Mouse (Mus musculus) ES-Bruce4 (cell line): Measurements from ENCODE around the gene Cd6.

Experiments
- CTCF ChIP-seq: IDR thresholded peaks from one replicate; pipeline ENCODE4 v1.8.1; 2011; ENCODE audit warnings: low read depth, low read length
- EP300 ChIP-seq: IDR thresholded peaks from 2 replicates; pipeline ENCODE4 v1.6.1; 2011; ENCODE audit warnings: low read depth, low read length; ENCODE audit not compliant: insufficient read depth
- POLR2A ChIP-seq: IDR thresholded peaks from one replicate; pipeline ENCODE4 v1.8.1; 2011; ENCODE audit warnings: low read length; ENCODE audit not compliant: insufficient read depth

DNA sequence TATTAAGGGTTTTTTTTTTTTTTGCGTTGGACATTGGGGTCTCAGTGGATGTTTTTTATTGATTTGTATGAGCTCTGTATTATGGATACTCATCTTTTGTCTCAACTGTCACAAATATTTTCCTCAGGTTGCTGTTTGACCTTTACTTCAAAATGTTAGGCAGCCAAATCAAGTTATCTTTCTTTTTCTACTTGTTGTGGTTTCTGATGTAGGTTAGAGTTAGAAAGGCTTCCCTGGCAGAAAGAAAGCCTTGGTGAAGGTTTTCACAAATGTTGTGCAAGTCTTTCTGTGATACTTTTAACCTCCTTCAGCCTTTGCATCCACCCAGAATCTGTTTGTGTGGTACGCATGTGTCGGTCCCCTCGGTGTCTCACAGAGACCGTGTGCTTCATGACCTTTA lies 77.2 kb downstream of the Cd6 start:
- TF ChIP-seq CTCF (no peak), EP300 (no peak), POLR2A (no peak)
